Mouse (Mus musculus) A20 (cell line): ENCODE measurements at regions not wholly inside any gene's neighbourhood (a gene's known extent, or its start where the extent isn't known, plus 50 kb on each side); places are given as distances from the start of the nearest gene placed in this dataset.

Experiments
- DNase-seq: peaks from one replicate; pipeline ENCODE4 v3.0.0-alpha.2; 2011; ENCODE audit warnings: low read depth, low spot score

- DNase-seq: no peak
Measured at GRCm38 (mm10) chr19:57541693-57542314, 69.0 kb upstream of the Atrnl1 start.

- no peak for DNase-seq
Measured at GRCm38 (mm10) chr19:57542506-57542905, 68.3 kb upstream of the Atrnl1 start.

GRCm38 (mm10) chr19:57543681-57544214, 67.1 kb upstream of the Atrnl1 start:
- peak; percentile 30 for DNase-seq

- DNase-seq: no peak
Measured at GRCm38 (mm10) chr19:57544229-57544879, 66.5 kb upstream of the Atrnl1 start.

GRCm38 (mm10) chr19:57545071-57545470, 65.8 kb upstream of the Atrnl1 start:
- peak; percentile 27 for DNase-seq

GRCm38 (mm10) chr19:57546039-57546438, 64.8 kb upstream of the Atrnl1 start:
- no peak for DNase-seq

GRCm38 (mm10) chr19:57546519-57546918, 64.3 kb upstream of the Atrnl1 start:
- DNase-seq: no peak

GRCm38 (mm10) chr19:57548093-57548492, 62.7 kb upstream of the Atrnl1 start:
- no peak for DNase-seq

GRCm38 (mm10) chr19:57548661-57549060, 62.2 kb upstream of the Atrnl1 start:
- no peak for DNase-seq

GRCm38 (mm10) chr19:57552964-57553740, 57.7 kb upstream of the Atrnl1 start:
- DNase-seq: no peak

GRCm38 (mm10) chr19:57554086-57554485, 56.7 kb upstream of the Atrnl1 start:
- DNase-seq: no peak

- no peak for DNase-seq
Measured at GRCm38 (mm10) chr19:57555313-57555712, 55.5 kb upstream of the Atrnl1 start.

GRCm38 (mm10) chr19:57558420-57558967, 52.3 kb upstream of the Atrnl1 start:
- DNase-seq: no peak

GRCm38 (mm10) chr19:57560757-57561156, 50.1 kb upstream of the Atrnl1 start:
- no peak for DNase-seq
